Mouse (Mus musculus) liver, postnatal 0 days (tissue): Measurements from ENCODE around the gene Mrpl9. TPM values are rescaled to one million over a fixed set of nuclear protein-coding genes. Genes with fewer than 3 reads are reported as not detected.

Experiments
- ATAC-seq: fragments of 200-750 bp; cut with Nextera tagmentation; 2 replicates; pipeline ENCODE4 v1.8.0; 2017; ENCODE audit warnings: mild to moderate bottlenecking, moderate library complexity
- DNase-seq: peaks from one replicate; pipeline ENCODE4 v3.0.0-alpha.2; 2016
- H3K27ac ChIP-seq: fragments of 300-500 bp; sonication (generic); 2 replicates; pipeline ENCODE4 v1.5.1; 2014; ENCODE audit warnings: antibody characterized with exemption, moderate library complexity, mild to moderate bottlenecking, low read depth
- H3K27me3 ChIP-seq: fragments of 300-500 bp; sonication (generic); 2 replicates; pipeline ENCODE4 v1.6.1; 2014; ENCODE audit warnings: low read length, control low read depth, mixed read lengths; ENCODE audit not compliant: insufficient read depth
- H3K36me3 ChIP-seq: fragments of 300-500 bp; sonication (generic); replicated peaks from 2 replicates; pipeline ENCODE4 v1.6.1; 2014; ENCODE audit warnings: mild to moderate bottlenecking, control low read depth, low read length, moderate library complexity, mixed read lengths; ENCODE audit not compliant: insufficient read depth
- H3K4me1 ChIP-seq: fragments of 300-500 bp; sonication (generic); 2 replicates; pipeline ENCODE4 v1.6.1; 2014; ENCODE audit warnings: antibody characterized with exemption, mild to moderate bottlenecking, control low read depth; ENCODE audit not compliant: insufficient read depth
- H3K4me2 ChIP-seq: fragments of 300-500 bp; sonication (generic); 2 replicates; pipeline ENCODE4 v1.6.1; 2014; ENCODE audit warnings: low read depth, mild to moderate bottlenecking, low read length, moderate library complexity, mixed read lengths
- H3K4me3 ChIP-seq: fragments of 300-500 bp; sonication (generic); 2 replicates; pipeline ENCODE4 v1.5.1; 2014; ENCODE audit warnings: low read depth, low read length
- H3K9ac ChIP-seq: fragments of 300-500 bp; sonication (generic); replicated peaks from 2 replicates; pipeline ENCODE4 v1.6.1; 2014; ENCODE audit warnings: mild to moderate bottlenecking, moderate library complexity
- H3K9me3 ChIP-seq: fragments of 300-500 bp; sonication (generic); 2 replicates; pipeline ENCODE4 v1.6.1; 2016; ENCODE audit warnings: mild to moderate bottlenecking, control low read depth, low read length, mixed read lengths
- CTCF ChIP-seq: sonication (generic); IDR thresholded peaks from 2 replicates; pipeline ENCODE4 v1.5.1; 2016; ENCODE audit warnings: antibody characterized with exemption, low read depth
- EP300 ChIP-seq: IDR thresholded peaks from 2 replicates; pipeline ENCODE4 v1.6.1; 2016; ENCODE audit warnings: antibody characterized with exemption, low read depth, mild to moderate bottlenecking
- WGBS: fragments of 180-500 bp; shearing (Covaris S2); extraction: QIAGEN DNeasy Blood & Tissue Kit; methylation state at CpG from one replicate; pipeline ENCODE4 v1.1.7; 2014; ENCODE audit not compliant: insufficient replicate concordance; 5-methylcytosine and 5-hydroxymethylcytosine counted together
- polyA plus RNA-seq: library from polyadenylated mRNA; unstranded; fragments of >200 nt; fragmentation: Nextera tagmentation; extraction: Ambion mirVana; gene quantifications from 2 replicates; pipeline ENCODE4 v1.2.1, GENCODE M21; 2015

Mrpl9 gene
- polyA plus RNA-seq, 1 experiment from 2014 or later = 28.7 TPM

DNA sequence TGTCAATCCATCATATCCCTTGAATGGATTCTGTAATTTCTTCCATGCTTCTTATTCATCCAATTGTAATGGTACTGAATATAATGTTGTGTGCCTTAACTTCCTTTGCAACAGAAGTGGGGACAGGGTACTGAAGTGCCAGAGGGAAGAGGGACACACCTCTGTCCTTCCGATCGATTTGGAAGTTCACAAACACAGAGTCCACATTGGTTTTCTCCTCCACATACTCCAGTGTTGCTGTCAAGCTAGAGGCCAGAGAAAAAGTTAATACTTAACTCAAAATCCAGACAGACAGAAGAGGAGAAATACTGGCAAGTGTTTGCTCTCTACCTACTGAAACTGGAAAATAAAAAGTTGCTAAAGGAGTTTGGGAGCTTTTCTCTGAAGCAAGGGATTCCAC is 8.8 kb upstream of the Mrpl9 start:
- H3K9me3 ChIP-seq = no peaks in the 10 kb centered on the region
- DNase-seq = no peak
- H3K4me2 ChIP-seq = no peak overlapping the region
- H3K27ac ChIP-seq = peak overlapping the region; percentile 11; the same call in 1 of the 2 replicates
- H3K27me3 ChIP-seq = no peaks in the 10 kb centered on the region
- no peak overlapping the region for H3K4me3 ChIP-seq
- TF ChIP-seq CTCF (no peak), EP300 (no peak)
- H3K4me1 ChIP-seq = peaks cover 3% of the 10 kb centered on the region; the same call in 1 of the 2 replicates
- peak; percentile 62; the same call in 1 of the 2 replicates for ATAC-seq
- H3K9ac ChIP-seq = no peak overlapping the region
- no peaks in the 10 kb centered on the region for H3K36me3 ChIP-seq
- 54% methylated on average over 2 of the region's 2 CpGs for WGBS

GRCm38 (mm10) chr3:94436420-94436819 is 6.7 kb upstream of the Mrpl9 start:
- Histone ChIP-seq H3K9ac (no peak overlapping the region), H3K9me3 (no peaks in the 10 kb centered on the region), H3K27me3 (no peaks in the 10 kb centered on the region), H3K4me3 (no peak overlapping the region), H3K4me2 (no peak overlapping the region), H3K4me1 (peaks cover 3% of the 10 kb centered on the region; the same call in 1 of the 2 replicates), H3K27ac (no peak overlapping the region), H3K36me3 (no peaks in the 10 kb centered on the region)
- ATAC-seq = no peak
- no peak for TF ChIP-seq CTCF
- TF ChIP-seq EP300 = no peak
- WGBS = 80% methylated on average over 9 of the region's 9 CpGs
- no peak for DNase-seq

- no peak for DNase-seq
- TF ChIP-seq CTCF = peak; percentile 49
- TF ChIP-seq EP300 = no peak
- H3K4me2 ChIP-seq = no peak overlapping the region
- peaks cover 9% of the 10 kb centered on the region for H3K36me3 ChIP-seq
- H3K27me3 ChIP-seq = no peaks in the 10 kb centered on the region
- no peak overlapping the region for H3K27ac ChIP-seq
- 43% methylated on average over 3 of the region's 3 CpGs for WGBS
- no peak overlapping the region for H3K9ac ChIP-seq
- no peak overlapping the region for H3K4me3 ChIP-seq
- no peak for ATAC-seq
- H3K4me1 ChIP-seq = peaks cover 11% of the 10 kb centered on the region
- no peaks in the 10 kb centered on the region for H3K9me3 ChIP-seq
Observed at GRCm38 (mm10) chr3:94441182-94441581, 1.9 kb upstream of the Mrpl9 start.

DNA sequence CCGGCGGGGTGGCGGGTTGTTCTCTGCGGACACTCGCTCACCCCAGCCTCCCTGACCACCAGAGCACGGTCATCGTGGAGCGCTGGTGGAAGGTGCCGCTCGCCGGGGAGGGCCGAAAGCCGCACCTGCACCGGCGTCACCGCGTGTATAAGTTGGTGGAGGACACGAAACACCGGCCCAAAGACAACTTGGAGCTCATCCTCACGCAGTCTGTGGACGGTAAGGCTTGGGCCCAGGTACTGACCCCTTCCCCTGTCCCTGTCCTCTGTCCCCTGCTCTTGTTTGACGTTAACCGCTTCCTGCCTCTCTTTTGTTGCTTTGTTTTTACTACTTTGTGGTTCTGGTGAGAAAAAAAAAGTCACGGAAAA is 463 bp downstream of the Mrpl9 start, which contains the start of gene Oaz3:
Oaz3 (minus strand) TSS at position 319 of the 368 bp plus-strand sequence.
- Histone ChIP-seq H3K4me1 (peaks cover 11% of the 10 kb centered on the region), H3K9ac (peak within 1 kb of the TSS; percentile 95), H3K4me2 (peak within 1 kb of the TSS; percentile 92), H3K27ac (peak within 1 kb of the TSS; percentile 83), H3K27me3 (no peaks in the 10 kb centered on the region), H3K36me3 (peaks cover 28% of the 10 kb centered on the region), H3K9me3 (no peaks in the 10 kb centered on the region), H3K4me3 (peak within 1 kb of the TSS; percentile 89)
- no peak for DNase-seq
- no peak for TF ChIP-seq EP300
- peak; percentile 71 for ATAC-seq
- WGBS = 0% methylated on average over 24 of the region's 24 CpGs

DNA sequence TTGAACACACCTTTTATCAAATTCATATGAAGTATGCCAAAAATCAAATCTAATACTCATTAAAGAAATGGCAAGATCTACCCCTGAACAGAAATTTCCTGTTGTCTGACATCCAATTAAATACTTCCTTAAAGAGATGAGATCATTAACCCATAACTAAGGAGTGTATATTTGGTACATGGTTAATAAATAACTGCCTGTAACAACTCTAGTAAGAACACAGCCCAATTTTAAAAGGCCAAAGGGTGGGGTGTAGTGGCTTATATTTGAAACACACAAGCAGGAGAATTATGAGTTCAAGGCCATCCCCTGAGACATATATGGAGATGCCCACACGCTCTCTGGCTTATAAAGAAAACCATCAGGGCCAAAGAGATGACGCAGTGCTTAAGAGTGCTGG is 6.3 kb downstream of the Mrpl9 start:
- H3K36me3 ChIP-seq = peaks cover 28% of the 10 kb centered on the region
- H3K9me3 ChIP-seq = no peaks in the 10 kb centered on the region
- peaks cover 6% of the 10 kb centered on the region for H3K4me1 ChIP-seq
- TF ChIP-seq CTCF (no peak), EP300 (no peak)
- no peak overlapping the region for H3K9ac ChIP-seq
- no peak overlapping the region for H3K4me3 ChIP-seq
- WGBS = 85% methylated on average over 2 of the region's 2 CpGs
- DNase-seq (no peak), ATAC-seq (no peak)
- H3K27me3 ChIP-seq = no peaks in the 10 kb centered on the region
- H3K27ac ChIP-seq = no peak overlapping the region
- no peak overlapping the region for H3K4me2 ChIP-seq

DNA sequence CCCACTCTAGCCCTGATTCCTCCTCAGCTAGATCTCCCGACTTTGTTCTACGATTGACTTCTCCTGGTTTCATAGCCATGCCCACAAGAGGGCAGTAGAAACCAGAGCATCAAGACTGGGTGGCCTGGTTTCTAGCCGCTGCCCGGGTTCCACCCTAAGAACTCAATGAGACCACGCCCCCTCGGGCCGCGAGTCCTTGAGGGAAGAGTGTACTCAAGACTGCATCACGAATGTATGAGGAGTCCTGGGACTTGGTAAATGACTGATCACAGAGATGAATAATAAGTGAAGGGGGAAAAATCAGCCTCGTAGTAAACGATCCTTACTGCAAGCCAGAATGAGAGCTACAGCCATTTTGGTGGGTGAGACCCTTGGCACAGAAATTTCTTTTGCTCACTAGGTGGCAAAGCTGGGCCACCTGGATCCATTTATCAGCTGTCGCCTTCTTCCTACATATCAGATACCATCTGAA is 13.4 kb downstream of the Mrpl9 start:
- ATAC-seq = peak; percentile 59

More for the DNA sequence above, 13.4 kb downstream of the Mrpl9 start:
- H3K9ac ChIP-seq = no peak overlapping the region
- 3% methylated on average over 12 of the region's 12 CpGs for WGBS
- no peaks in the 10 kb centered on the region for H3K36me3 ChIP-seq
- peak overlapping the region; percentile 41 for H3K4me2 ChIP-seq
- DNase-seq = peak; percentile 83
- H3K4me3 ChIP-seq = no peak overlapping the region
- TF ChIP-seq CTCF (peak; percentile 89), EP300 (no peak)
- H3K9me3 ChIP-seq = no peaks in the 10 kb centered on the region
- H3K27me3 ChIP-seq = 0 out of 2 replicates have a peak, but pooled peaks cover 3% of the 10 kb centered on the region
- no peaks in the 10 kb centered on the region for H3K4me1 ChIP-seq
- no peak overlapping the region for H3K27ac ChIP-seq
